Mouse (Mus musculus) left cerebral cortex, adult 18-20 months (tissue): Measurements from ENCODE around the gene Col4a2. TPM values are rescaled to one million over a fixed set of nuclear protein-coding genes. Genes with fewer than 3 reads are reported as not detected.

Experiments used
- DNase-seq, 2 experiments: peaks; one replicate each; pipeline ENCODE4 v3.0.0; 2021 to 2022; ENCODE audit warnings: low spot score in 2 of 2, mixed read lengths in 1 of 2
- total RNA-seq, 2 experiments: library from RNA; stranded (reverse); gene quantifications; 2 replicates each; pipeline ENCODE4 v1.2.3; 2021

The Col4a2 gene
- total RNA-seq, 2 experiments from 2014 or later, result 40.9 to 45.1 TPM

DNA sequence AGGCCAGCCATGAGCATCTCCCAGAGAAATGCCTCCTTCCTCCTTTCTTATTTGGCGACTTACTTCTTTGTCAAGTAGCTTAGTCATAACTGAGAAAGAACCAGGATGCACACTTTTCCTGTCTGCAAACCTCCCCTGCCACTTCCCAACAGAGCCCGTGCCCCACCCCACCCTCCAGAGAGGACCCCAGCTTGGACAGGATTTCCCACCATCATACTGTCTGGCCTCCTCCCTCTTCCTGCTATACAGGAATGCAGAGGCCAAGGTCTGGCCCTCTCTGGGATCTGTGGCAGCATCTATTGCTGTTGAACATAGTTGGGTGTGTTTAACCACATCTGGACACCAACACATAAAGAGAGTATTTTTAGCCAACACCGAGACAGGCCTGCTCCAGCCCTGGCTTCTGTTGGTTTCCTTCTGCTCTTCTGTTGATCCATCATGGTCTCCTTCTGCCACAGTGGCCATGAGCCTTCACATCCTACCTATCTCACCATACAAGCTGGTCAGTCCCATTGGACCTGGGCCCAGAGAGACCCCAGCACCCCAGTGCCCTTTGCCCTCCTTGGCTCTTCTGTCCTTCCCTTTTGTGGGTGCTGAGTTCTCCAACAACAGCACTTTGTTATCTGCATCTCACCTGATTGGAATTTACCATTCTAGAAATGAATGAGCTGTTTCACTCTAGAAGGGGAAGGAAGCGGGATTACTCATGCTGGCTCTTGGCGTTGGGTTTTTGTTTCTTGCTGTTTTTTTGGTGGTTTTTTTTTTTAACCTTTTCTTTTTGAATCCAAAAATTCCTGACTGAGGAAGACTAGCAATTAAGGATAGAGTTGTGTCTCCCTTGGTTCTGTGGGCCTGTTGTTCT, 10.3 kb downstream of the Col4a2 start:
- no peak for DNase-seq

GRCm38 (mm10) chr8:11323681-11324080, 11.1 kb downstream of the Col4a2 start:
- DNase-seq, result no peak

- DNase-seq, result no peak
These were observed 12.3 kb downstream of the Col4a2 start for GRCm38 (mm10) chr8:11324801-11325395.

- no peak for DNase-seq
These were observed 14.7 kb downstream of the Col4a2 start for GRCm38 (mm10) chr8:11327298-11327697.

GRCm38 (mm10) chr8:11327722-11328417, 15.3 kb downstream of the Col4a2 start:
- DNase-seq, result no peak

GRCm38 (mm10) chr8:11331561-11331960, 19.0 kb downstream of the Col4a2 start:
- no peak for DNase-seq

DNA sequence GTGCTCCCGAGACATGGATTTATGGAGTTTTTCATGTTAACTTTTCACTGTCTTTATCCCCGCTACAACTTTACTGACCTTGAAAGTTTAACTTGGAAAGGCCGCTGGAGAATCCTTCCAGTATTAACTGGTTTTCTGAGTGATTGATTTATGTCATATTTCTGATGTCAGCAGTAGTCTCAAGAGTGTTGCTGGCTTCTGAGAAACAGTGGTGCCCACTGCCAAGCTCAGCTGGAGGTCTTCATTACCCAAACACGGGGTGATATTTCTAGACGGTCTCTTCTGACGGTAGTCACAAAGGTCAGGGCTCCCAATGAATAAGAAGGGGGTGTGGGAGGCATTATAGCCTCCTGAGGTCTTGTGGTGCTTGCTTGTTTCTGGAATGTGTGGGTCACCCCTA, 21.1 kb downstream of the Col4a2 start:
- no peak for DNase-seq

- no peak for DNase-seq
These were observed 21.9 kb downstream of the Col4a2 start for GRCm38 (mm10) chr8:11334493-11334892.

DNA sequence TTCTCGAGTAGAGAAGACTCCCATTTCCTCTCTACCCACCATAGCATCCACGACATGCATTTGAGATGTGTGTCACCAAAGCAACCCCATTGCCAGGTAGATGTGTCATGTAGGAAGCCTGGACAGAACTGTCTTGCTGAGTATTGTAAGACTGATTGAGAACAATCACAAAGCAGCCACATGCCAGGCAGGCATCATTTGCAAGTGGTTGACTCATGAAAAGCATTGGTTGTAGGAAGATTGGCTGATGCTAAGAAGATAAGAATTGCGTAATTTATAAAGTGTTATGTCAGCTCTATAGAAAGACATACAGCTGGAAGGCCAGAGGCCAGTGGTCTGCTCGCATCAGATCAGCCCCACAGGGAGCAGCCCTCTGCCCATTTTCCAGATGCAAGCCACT, 22.6 kb downstream of the Col4a2 start:
- no peak for DNase-seq

GRCm38 (mm10) chr8:11336346-11336745, 23.7 kb downstream of the Col4a2 start:
- no peak for DNase-seq

DNA sequence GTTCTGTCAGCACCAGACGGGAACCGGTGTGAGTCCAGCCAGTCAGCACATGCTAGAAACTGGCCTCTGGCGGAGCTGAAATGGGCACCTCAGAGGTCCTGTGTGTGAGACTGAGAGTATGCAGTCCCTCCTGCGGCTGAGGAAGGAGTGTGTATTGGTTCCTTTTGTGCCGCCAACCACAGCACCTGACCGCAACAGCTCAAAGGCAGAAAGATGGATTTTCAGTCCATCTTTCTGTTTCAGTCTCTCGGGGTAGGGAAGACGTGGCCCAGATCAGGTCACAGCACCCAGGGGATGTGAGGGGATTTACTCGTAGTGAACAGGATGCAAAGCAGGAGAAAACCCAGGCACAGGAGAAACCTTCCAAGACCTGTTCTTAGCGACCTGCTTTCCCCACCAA, 25.0 kb downstream of the Col4a2 start:
- DNase-seq, result no peak

GRCm38 (mm10) chr8:11338507-11338906, 25.9 kb downstream of the Col4a2 start:
- no peak for DNase-seq

- no peak for DNase-seq
These were observed 27.9 kb downstream of the Col4a2 start for GRCm38 (mm10) chr8:11340310-11341110.

DNA sequence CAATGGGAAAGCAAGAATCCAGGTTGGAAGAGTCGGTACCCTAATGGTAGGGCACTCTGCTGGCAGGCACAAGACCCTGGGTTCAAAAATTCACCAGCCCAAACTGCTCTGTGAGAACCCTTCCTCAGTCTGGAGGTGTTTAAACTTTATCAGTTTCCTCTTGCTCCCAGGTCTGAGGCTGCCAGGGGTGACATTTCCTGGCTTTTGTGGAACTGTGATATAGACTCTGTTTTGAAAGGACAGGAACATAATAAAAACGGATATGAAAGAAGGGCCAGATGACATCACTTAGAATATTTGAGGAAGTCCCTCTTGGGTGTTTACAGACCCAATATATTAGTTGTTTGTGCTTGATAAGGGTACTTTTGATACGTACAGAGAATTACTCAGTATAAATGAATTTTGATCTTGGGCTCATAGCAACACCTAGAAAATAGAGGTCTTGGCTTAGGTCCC, 28.5 kb downstream of the Col4a2 start:
- no peak for DNase-seq

DNA sequence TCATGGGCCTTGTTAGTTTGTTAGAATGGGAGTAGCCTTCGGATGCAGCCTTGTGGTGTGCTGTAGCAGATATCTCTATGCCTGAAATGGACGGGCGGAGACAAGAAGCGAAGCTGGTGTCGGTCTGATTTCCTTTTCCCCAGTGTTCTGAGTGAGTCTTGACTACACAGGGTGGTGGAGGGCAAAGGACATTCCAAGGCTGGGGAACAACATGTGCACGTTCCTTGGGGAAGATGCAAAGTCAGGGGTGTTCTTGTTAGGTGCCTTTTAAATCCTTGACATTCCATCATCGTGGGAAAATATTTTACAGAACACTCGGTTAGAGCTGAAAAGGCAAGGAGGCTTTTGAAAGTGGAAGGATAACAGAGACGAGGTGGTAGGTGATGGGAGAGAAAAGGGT, 31.9 kb downstream of the Col4a2 start:
- DNase-seq, result no peak

- DNase-seq, result no peak
These were observed 33.6 kb downstream of the Col4a2 start for GRCm38 (mm10) chr8:11346225-11346624.

DNA sequence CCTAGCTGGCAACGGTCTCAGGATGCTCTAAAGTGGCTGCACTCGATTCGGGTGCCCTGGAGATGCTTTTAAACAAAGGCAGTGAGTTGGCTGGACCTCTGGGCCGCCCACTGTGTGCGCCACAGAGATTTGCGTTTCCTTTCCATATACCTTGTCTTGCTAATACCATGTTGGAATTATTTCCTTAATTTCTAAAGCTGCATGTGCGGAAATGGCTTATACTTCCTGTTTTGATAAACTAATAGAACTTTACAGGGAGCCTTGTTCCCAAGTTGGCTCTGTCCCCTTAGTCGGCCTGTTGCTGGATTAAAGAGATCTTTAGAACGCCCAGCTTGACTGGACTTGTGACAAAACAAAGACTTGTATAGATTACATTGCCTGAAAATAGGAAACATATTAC, 35.1 kb downstream of the Col4a2 start:
- no peak for DNase-seq

- no peak for DNase-seq
These were observed 36.0 kb downstream of the Col4a2 start for GRCm38 (mm10) chr8:11348622-11349021.

- DNase-seq, result no peak
These were observed 38.8 kb downstream of the Col4a2 start for GRCm38 (mm10) chr8:11351355-11351754.

- DNase-seq, result peak; percentile 45 to 68
These were observed 39.9 kb downstream of the Col4a2 start for GRCm38 (mm10) chr8:11352514-11352913.

- no peak for DNase-seq
These were observed 42.3 kb downstream of the Col4a2 start for GRCm38 (mm10) chr8:11354800-11355451.
